Mouse (Mus musculus) intestine, embryonic 16.5 days (tissue): ENCODE measurements around the gene Klk1b26. TPM values are rescaled to one million over a fixed set of nuclear protein-coding genes. Genes with fewer than 3 reads are reported as not detected.
"Not testable (repeated sequence)": the region's sequence is repeated elsewhere in the genome, so short reads cannot be mapped to it uniquely, and the experiment has no call there.

Experiments used
- ATAC-seq: fragments of 200-750 bp; cut with Nextera tagmentation; 2 replicates; pipeline ENCODE4 v1.8.0; 2017; ENCODE audit warnings: moderate TSS enrichment, moderate library complexity
- H3K27ac ChIP-seq: fragments of 300-500 bp; sonication (generic); 2 replicates; pipeline ENCODE4 v1.5.1; 2014; ENCODE audit warnings: mild to moderate bottlenecking, low read length
- H3K27me3 ChIP-seq: fragments of 300-500 bp; sonication (generic); replicated peaks from 2 replicates; pipeline ENCODE4 v1.6.1; 2014; ENCODE audit warnings: low read length, control low read depth, mixed read lengths; ENCODE audit not compliant: control insufficient read depth, insufficient read depth
- H3K36me3 ChIP-seq: fragments of 300-500 bp; sonication (generic); 2 replicates; pipeline ENCODE4 v1.6.1; 2014; ENCODE audit warnings: low read length, control low read depth; ENCODE audit not compliant: control insufficient read depth, insufficient read depth
- H3K4me1 ChIP-seq: fragments of 300-500 bp; sonication (generic); 2 replicates; pipeline ENCODE4 v1.6.1; 2014; ENCODE audit warnings: low read length, control low read depth, mixed read lengths; ENCODE audit not compliant: control insufficient read depth, insufficient read depth
- H3K4me2 ChIP-seq: fragments of 300-500 bp; sonication (generic); 2 replicates; pipeline ENCODE4 v1.6.1; 2014; ENCODE audit warnings: low read depth, low read length, control low read depth
- H3K4me3 ChIP-seq: fragments of 300-500 bp; sonication (generic); 2 replicates; pipeline ENCODE4 v1.5.1; 2014; ENCODE audit warnings: mild to moderate bottlenecking, low read length
- H3K9ac ChIP-seq: fragments of 300-500 bp; sonication (generic); 2 replicates; pipeline ENCODE4 v1.6.1; 2014; ENCODE audit warnings: low read depth, low read length
- H3K9me3 ChIP-seq: fragments of 300-500 bp; sonication (generic); 2 replicates; pipeline ENCODE4 v1.6.1; 2016; ENCODE audit warnings: low read length, control low read depth; ENCODE audit not compliant: control insufficient read depth
- WGBS: fragments of 180-500 bp; shearing (Covaris S2); extraction: QIAGEN DNeasy Blood & Tissue Kit; methylation state at CpG from one replicate; pipeline ENCODE4 v1.1.7; 2014; 5-methylcytosine and 5-hydroxymethylcytosine counted together
- polyA plus RNA-seq: library from polyadenylated mRNA; unstranded; fragments of >200 nt; fragmentation: Nextera tagmentation; extraction: Ambion mirVana; gene quantifications from 2 replicates; pipeline ENCODE4 v1.2.1, GENCODE M21; 2015

The Klk1b26 gene
- polyA plus RNA-seq, result not detected in 2 replicates

DNA sequence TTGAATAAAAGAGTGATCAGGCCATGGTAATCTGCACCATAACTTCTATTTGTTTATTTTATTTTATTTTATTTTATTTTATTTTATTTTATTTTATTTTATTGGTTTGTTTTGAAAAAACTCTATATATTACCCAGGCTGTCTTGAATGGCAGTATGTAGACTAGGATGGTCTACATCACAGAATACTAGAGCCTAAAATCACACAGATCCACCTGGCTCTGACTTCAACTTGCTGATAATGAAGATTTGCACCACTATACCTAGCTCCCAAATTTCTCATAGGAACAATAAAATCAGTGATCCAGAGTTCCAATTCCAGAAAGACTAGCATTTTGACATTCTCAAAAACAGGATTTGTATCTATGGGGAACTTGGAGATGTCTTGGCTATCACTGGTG is at the start of gene Klk1b26:
Gene Klk1b26 (plus strand): TSS at position 301 of the 400 bp plus-strand sequence.
- not testable (repeated sequence) for H3K36me3 ChIP-seq, H3K27me3 ChIP-seq, H3K4me2 ChIP-seq, H3K4me3 ChIP-seq, ATAC-seq, H3K4me1 ChIP-seq, H3K9ac ChIP-seq, H3K27ac ChIP-seq, H3K9me3 ChIP-seq

DNA sequence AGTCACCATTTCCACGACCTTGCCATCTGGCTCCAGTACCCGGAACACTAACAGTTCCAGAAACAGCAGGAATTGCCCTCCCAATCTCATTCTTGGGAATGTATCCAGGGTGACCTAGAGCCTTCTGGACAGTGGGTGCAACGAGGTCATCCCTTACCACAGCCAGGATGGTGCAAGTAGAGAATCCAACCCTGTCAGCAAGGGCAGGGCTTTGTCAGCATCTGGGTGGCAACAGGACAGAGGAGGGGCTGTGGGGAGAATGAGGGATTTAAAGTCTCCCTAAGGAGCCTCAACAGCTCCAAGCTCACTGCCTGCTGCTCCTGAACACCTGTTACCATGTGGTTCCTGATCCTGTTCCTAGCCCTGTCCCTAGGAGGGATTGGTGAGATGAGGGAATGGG is 45.5 kb upstream of the Klk1b26 start, which contains the start of gene Klk1b1:
Gene Klk1b1 (plus strand): TSS at position 301 of the 400 bp plus-strand sequence.
- H3K4me3 ChIP-seq, result no peak within 1 kb of the TSS
- H3K27ac ChIP-seq, result no peak within 1 kb of the TSS
- no peaks in the 10 kb centered on the region for H3K27me3 ChIP-seq
- 67% methylated on average over 3 of the region's 3 CpGs for WGBS
- no peak for ATAC-seq
- H3K9ac ChIP-seq, result no peak within 1 kb of the TSS
- H3K4me1 ChIP-seq, result no peaks in the 10 kb centered on the region
- no peaks in the 10 kb centered on the region for H3K36me3 ChIP-seq
- no peak within 1 kb of the TSS for H3K4me2 ChIP-seq
- H3K9me3 ChIP-seq, result no peaks in the 10 kb centered on the region

DNA sequence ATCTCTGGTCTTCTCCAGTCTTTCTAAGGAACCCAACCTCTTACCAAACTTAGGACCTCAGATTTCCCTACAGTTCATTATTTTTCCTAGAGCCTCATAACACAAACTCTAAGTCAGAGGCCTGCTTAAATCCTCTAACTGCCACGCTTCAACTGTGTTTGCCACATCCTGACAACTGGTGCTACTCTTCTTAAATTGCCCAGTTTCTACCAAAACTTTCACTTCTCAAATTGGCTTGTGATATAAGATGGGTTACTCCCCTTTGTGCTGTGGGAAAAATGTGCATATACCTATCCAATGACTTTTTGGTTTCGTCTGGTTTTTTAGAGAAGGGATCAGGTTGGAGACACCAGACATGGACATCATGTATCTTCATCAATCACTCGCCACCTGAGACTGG is 44.9 kb upstream of the Klk1b26 start:
- H3K9me3 ChIP-seq, result no peaks in the 10 kb centered on the region
- WGBS, result 77% methylated on average over 3 of the region's 3 CpGs
- ATAC-seq, result no peak
- H3K27me3 ChIP-seq, result no peaks in the 10 kb centered on the region
- H3K9ac ChIP-seq, result no peak overlapping the region
- no peak overlapping the region for H3K27ac ChIP-seq
- no peaks in the 10 kb centered on the region for H3K4me1 ChIP-seq
- H3K36me3 ChIP-seq, result no peaks in the 10 kb centered on the region
- H3K4me3 ChIP-seq, result no peak overlapping the region
- H3K4me2 ChIP-seq, result no peak overlapping the region

DNA sequence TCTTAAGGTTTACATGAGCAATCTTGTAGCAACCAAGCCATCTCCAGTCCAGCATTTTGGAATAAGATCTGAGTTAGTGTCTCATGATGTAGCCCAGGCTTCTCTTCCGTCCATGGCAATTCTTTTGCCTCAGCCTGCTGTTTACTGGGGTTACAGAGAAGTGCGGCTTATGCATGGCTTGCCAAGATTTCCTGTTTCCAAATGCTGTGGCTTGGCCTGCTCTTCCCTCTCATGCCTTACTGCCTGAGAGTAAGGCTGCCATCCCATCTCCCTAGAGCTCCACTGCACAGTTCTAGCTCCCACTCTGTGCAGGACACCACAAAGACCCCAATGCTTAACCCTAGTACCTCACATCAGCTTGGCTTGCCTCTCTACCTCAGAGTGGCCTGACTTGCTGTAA is 44.4 kb upstream of the Klk1b26 start:
- H3K4me3 ChIP-seq, result no peak overlapping the region
- no peak overlapping the region for H3K4me2 ChIP-seq
- no peak overlapping the region for H3K9ac ChIP-seq
- no peak for ATAC-seq
- H3K4me1 ChIP-seq, result no peaks in the 10 kb centered on the region
- no peaks in the 10 kb centered on the region for H3K27me3 ChIP-seq
- H3K9me3 ChIP-seq, result no peaks in the 10 kb centered on the region
- 76% methylated on average over 2 of the region's 2 CpGs for WGBS
- H3K36me3 ChIP-seq, result no peaks in the 10 kb centered on the region
- no peak overlapping the region for H3K27ac ChIP-seq

DNA sequence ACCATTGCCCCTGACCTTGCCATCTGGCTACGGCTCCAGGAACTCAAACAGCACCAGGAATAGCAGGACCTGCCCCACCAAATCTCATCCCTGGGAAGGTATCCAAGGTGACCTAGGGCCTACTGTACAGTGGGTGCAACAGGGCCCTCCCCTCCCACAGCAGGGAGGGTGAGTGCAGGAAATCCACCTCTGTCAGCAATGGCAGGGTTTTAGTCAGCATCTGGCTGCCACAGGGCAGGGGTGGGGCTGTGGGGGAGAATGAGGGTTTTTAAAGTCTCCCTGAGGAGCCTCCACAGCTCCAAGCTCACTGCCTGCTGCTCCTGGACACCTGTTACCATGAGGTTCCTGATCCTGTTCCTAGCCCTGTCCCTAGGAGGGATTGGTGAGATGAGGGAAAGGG is 36.2 kb upstream of the Klk1b26 start, which contains the start of gene Klk1b9:
Gene Klk1b9 (plus strand): TSS at position 301 of the 400 bp plus-strand sequence.
- H3K4me3 ChIP-seq, H3K27me3 ChIP-seq, H3K9me3 ChIP-seq, ATAC-seq, H3K9ac ChIP-seq, H3K36me3 ChIP-seq, H3K4me2 ChIP-seq, H3K4me1 ChIP-seq, H3K27ac ChIP-seq: not testable (repeated sequence)
- 80% methylated on average over 1 of the region's 1 CpGs for WGBS

DNA sequence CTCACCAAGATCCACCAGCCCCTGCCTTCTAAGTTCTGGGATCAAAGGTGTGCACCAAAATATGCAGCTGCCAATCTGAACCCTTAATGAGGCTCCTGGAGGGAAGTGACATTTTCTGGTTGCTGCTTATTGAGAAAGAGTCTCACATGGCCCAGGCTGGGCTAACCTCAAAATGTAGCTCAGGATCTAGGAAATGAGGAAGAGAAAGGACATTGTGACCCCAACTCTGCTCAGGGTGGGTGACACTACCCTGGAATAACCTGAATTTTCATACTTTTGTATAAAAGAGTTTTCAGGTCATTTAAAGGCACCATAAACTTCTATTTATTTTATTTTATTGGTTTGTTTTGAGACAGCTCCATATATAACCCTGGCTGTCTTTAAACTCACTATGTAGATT is 26.3 kb upstream of the Klk1b26 start:
- Histone ChIP-seq H3K9me3 (no peaks in the 10 kb centered on the region), H3K4me2 (no peak overlapping the region), H3K9ac (no peak overlapping the region), H3K4me1 (no peaks in the 10 kb centered on the region), H3K27me3 (no peaks in the 10 kb centered on the region), H3K4me3 (no peak overlapping the region), H3K36me3 (no peaks in the 10 kb centered on the region), H3K27ac (no peak overlapping the region)
- no peak for ATAC-seq

DNA sequence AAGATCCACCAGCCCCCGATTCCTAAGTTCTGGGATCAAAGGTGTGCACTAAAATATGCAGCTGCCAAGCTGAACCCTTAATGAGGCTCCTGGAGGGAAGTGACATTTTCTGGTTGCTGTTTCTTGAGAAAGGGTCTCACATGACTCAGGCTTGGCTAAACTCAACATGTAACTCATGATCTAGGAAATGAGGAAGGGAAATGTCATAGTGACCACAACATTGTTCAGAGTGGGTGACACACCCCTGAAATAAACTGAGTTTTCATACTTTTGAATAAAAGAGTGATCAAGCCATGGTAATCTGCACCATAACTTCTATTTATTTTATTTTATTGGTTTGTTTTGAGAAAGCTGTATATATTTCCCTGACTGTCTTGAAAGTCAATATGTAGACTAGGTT is 17.1 kb upstream of the Klk1b26 start:
- not testable (repeated sequence) for H3K4me1 ChIP-seq, H3K4me2 ChIP-seq, H3K9ac ChIP-seq, H3K4me3 ChIP-seq, ATAC-seq, H3K9me3 ChIP-seq, H3K36me3 ChIP-seq, H3K27ac ChIP-seq, H3K27me3 ChIP-seq
- WGBS, result 83% methylated on average over 1 of the region's 1 CpGs

DNA sequence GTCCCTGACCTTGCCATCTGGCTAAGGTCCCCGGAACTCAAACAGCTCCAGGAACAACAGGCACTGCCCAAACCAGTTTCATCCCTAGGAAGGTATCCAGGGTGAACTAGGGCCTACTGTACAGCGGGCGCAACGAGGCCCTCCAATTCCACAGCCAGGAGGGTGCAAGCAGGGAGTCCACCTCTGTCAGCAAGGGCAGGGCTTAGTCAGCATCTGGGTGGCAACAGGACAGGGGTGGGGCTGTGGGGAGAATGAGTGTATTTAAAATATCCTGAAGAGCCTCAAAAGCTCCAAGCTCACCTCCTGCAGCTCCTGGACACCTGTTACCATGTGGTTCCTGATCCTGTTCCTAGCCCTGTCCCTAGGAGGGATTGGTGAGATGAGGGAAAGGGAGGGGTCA is 16.4 kb upstream of the Klk1b26 start, which contains the start of gene Klk1b11:
Gene Klk1b11 (plus strand): TSS at position 301 of the 400 bp plus-strand sequence.
- not testable (repeated sequence) for H3K27me3 ChIP-seq, H3K4me1 ChIP-seq, ATAC-seq, H3K27ac ChIP-seq, H3K36me3 ChIP-seq, H3K9ac ChIP-seq, H3K4me3 ChIP-seq, H3K4me2 ChIP-seq, H3K9me3 ChIP-seq
- WGBS, result 75% methylated on average over 4 of the region's 4 CpGs

DNA sequence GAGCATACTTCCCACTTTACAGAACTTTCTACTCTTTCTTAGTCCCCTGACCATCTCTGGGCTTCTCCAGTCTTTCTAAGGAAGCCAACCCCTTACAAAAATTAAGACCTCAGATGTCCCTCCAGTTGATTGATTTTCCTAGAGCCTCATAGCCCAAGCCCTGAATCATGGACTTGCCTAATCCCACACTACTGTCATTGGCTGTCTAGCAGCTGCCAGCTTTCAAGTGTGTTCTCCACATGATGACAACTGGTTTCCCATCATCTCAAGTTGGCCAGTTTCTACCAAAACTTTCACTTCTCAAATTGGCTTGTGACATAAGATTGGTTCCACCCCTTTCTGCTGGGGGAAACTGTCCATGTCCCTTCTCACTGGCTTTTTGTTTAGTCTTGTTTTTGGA is 7.1 kb upstream of the Klk1b26 start:
- Histone ChIP-seq H3K27ac (no peak overlapping the region), H3K27me3 (no peaks in the 10 kb centered on the region), H3K9me3 (no peaks in the 10 kb centered on the region), H3K36me3 (no peaks in the 10 kb centered on the region), H3K9ac (no peak overlapping the region), H3K4me2 (no peak overlapping the region), H3K4me1 (no peaks in the 10 kb centered on the region), H3K4me3 (no peak overlapping the region)
- ATAC-seq, result no peak

DNA sequence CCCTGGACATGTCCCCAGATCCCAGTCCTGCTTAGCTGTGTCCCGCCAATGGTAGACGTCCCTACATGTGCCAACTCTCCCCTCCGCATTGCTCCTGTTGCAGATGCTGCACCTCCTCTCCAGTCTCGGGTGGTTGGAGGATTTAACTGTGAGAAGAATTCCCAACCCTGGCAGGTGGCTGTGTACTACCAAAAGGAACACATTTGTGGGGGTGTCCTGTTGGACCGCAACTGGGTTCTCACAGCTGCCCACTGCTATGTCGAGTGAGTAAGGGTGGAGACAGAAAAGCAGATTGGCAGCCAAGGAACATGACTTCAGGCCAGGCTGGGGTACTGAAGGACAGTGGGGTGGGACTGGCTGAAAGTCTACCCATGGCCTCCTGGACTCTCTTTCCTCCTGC is 2.7 kb downstream of the Klk1b26 start:
- not testable (repeated sequence) for H3K4me2 ChIP-seq, H3K27ac ChIP-seq, ATAC-seq, H3K9ac ChIP-seq, H3K36me3 ChIP-seq, H3K9me3 ChIP-seq, H3K4me3 ChIP-seq, H3K4me1 ChIP-seq, H3K27me3 ChIP-seq
- 77% methylated on average over 6 of the region's 6 CpGs for WGBS
